Mouse (Mus musculus): Measurements from ENCODE around the gene Ajap1. TPM values are rescaled to one million over a fixed set of nuclear protein-coding genes. Genes with fewer than 3 reads are reported as not detected.

Gene Ajap1
- polyA plus RNA-seq, 1 experiment from 2014 or later = 4.1 TPM

- no peak overlapping the region for H3K27ac ChIP-seq (replicated peaks)
- no peaks in the 10 kb centered on the region for H3K9me3 ChIP-seq
- no peak for ATAC-seq (replicated peaks)
- H3K4me1 ChIP-seq = no peaks in the 10 kb centered on the region
- H3K4me3 ChIP-seq = no peak overlapping the region
- H3K9ac ChIP-seq (replicated peaks) = no peak overlapping the region
- WGBS = 65% methylated on average over 10 of the region's 10 CpGs
- H3K4me2 ChIP-seq (replicated peaks) = no peak overlapping the region
- no peaks in the 10 kb centered on the region for H3K36me3 ChIP-seq
- no peaks in the 10 kb centered on the region for H3K27me3 ChIP-seq
Measured at GRCm38 (mm10) chr4:153327809-153328208, 154.8 kb downstream of the Ajap1 start.

Data from forebrain, embryonic 15.5 days (tissue).